Mouse (Mus musculus) embryonic facial prominence, embryonic 11.5 days (tissue): ENCODE results near the gene Ccl17. TPM values are rescaled to one million over a fixed set of nuclear protein-coding genes. Genes with fewer than 3 reads are reported as not detected.

ENCODE experiments used
- ATAC-seq: fragments of 200-750 bp; cut with Nextera tagmentation; replicated peaks from 2 replicates; pipeline ENCODE4 v1.8.0; 2017; ENCODE audit warnings: low read depth; ENCODE audit not compliant: insufficient number of reproducible peaks, low FRiP score, low TSS enrichment
- DNase-seq: peaks from one replicate; pipeline ENCODE4 v3.0.0-alpha.2; 2015; ENCODE audit warnings: low spot score
- H3K27ac ChIP-seq: fragments of 300-500 bp; sonication (generic); replicated peaks from 2 replicates; pipeline ENCODE4 v1.5.1; 2014; ENCODE audit warnings: mild to moderate bottlenecking, low read depth, low read length, control low read depth
- H3K27me3 ChIP-seq: fragments of 300-500 bp; sonication (generic); 2 replicates; pipeline ENCODE4 v1.6.1; 2014; ENCODE audit warnings: mild to moderate bottlenecking, low read length, moderate library complexity, mixed read lengths; ENCODE audit not compliant: control insufficient read depth, insufficient read depth
- H3K36me3 ChIP-seq: fragments of 300-500 bp; sonication (generic); replicated peaks from 2 replicates; pipeline ENCODE4 v1.6.1; 2014; ENCODE audit warnings: low read depth, mild to moderate bottlenecking, low read length, moderate library complexity, mixed read lengths; ENCODE audit not compliant: control insufficient read depth, insufficient read depth
- H3K4me1 ChIP-seq: fragments of 300-500 bp; sonication (generic); 2 replicates; pipeline ENCODE4 v1.6.1; 2014; ENCODE audit warnings: low read length, mixed read lengths; ENCODE audit not compliant: control insufficient read depth, insufficient read depth
- H3K4me2 ChIP-seq: fragments of 300-500 bp; sonication (generic); 2 replicates; pipeline ENCODE4 v1.6.1; 2014; ENCODE audit warnings: low read depth, mild to moderate bottlenecking, control low read depth, low read length, moderate library complexity
- H3K4me3 ChIP-seq: fragments of 300-500 bp; sonication (generic); 2 replicates; pipeline ENCODE4 v1.5.1; 2014; ENCODE audit warnings: low read depth, low read length, control low read depth
- H3K9ac ChIP-seq: fragments of 300-500 bp; sonication (generic); replicated peaks from 2 replicates; pipeline ENCODE4 v1.6.1; 2014; ENCODE audit warnings: mild to moderate bottlenecking, control low read depth, low read length
- H3K9me3 ChIP-seq: fragments of 300-500 bp; sonication (generic); replicated peaks from 2 replicates; pipeline ENCODE4 v1.6.1; 2016; ENCODE audit warnings: mild to moderate bottlenecking, low read length, inconsistent platforms, mixed read lengths; ENCODE audit not compliant: control insufficient read depth
- WGBS: fragments of 180-500 bp; shearing (Covaris S2); extraction: QIAGEN DNeasy Blood & Tissue Kit; methylation state at CpG from one replicate; pipeline ENCODE4 v1.1.7; 2014; 5-methylcytosine and 5-hydroxymethylcytosine counted together
- polyA plus RNA-seq: library from polyadenylated mRNA; unstranded; fragments of >200 nt; fragmentation: Nextera tagmentation; extraction: Ambion mirVana; gene quantifications from 2 replicates; pipeline ENCODE4 v1.2.1, GENCODE M21; 2014

The Ccl17 gene
- polyA plus RNA-seq, 1 experiment from 2014 or later: not detected

GRCm38 (mm10) chr8:94861352-94861910 is 51.2 kb downstream of the Ccl17 start:
- DNase-seq (peak; percentile 78), ATAC-seq (no peak)
- H3K27ac ChIP-seq: no peak overlapping the region
- H3K27me3 ChIP-seq: no peaks in the 10 kb centered on the region
- H3K4me2 ChIP-seq: no peak overlapping the region
- H3K9me3 ChIP-seq: no peaks in the 10 kb centered on the region
- peaks cover 6% of the 10 kb centered on the region for H3K36me3 ChIP-seq
- H3K4me1 ChIP-seq: no peaks in the 10 kb centered on the region
- H3K9ac ChIP-seq: no peak overlapping the region
- no peak overlapping the region for H3K4me3 ChIP-seq
- WGBS: 74% methylated on average over 8 of the region's 8 CpGs

Other genes starting within 250 kb of the Ccl17 start
- 45.4 and 47.4 TPM in 2 replicates for gene Rspry1, start 208.5 kb upstream of the Ccl17 start, polyA plus RNA-seq
- gene Fam192a, start 208.5 kb upstream of the Ccl17 start, polyA plus RNA-seq: 106 and 109 TPM in 2 replicates
- gene Arl2bp, start 143.9 kb upstream of the Ccl17 start, polyA plus RNA-seq: 71.8 and 73.4 TPM in 2 replicates
- gene Pllp, start 114.2 kb upstream of the Ccl17 start, polyA plus RNA-seq: 0.47 and 1.5 TPM in 2 replicates
- gene Ccl22, start 64.9 kb upstream of the Ccl17 start, polyA plus RNA-seq: not detected in 2 replicates
- gene Cx3cl1, start 38.4 kb upstream of the Ccl17 start, polyA plus RNA-seq: 4.6 and 5.6 TPM in 2 replicates
- gene Coq9, start 27.9 kb downstream of the Ccl17 start, polyA plus RNA-seq: 51.9 and 52.8 TPM in 2 replicates
- gene Ciapin1, start 27.9 kb downstream of the Ccl17 start, polyA plus RNA-seq: 123 and 139 TPM in 2 replicates
- gene Polr2c, start 47.0 kb downstream of the Ccl17 start, polyA plus RNA-seq: 169 and 173 TPM in 2 replicates
- 11.6 and 11.9 TPM in 2 replicates for gene Dok4, start 65.9 kb downstream of the Ccl17 start, polyA plus RNA-seq
- 28.1 and 30.3 TPM in 2 replicates for gene Ccdc102a, start 107.6 kb downstream of the Ccl17 start, polyA plus RNA-seq
- not detected in 2 replicates for gene Adgrg5, start 113.2 kb downstream of the Ccl17 start, polyA plus RNA-seq
- 31.4 and 33.2 TPM in 2 replicates for gene Adgrg1, start 164.3 kb downstream of the Ccl17 start, polyA plus RNA-seq
- 2.0 and 3.2 TPM in 2 replicates for gene Adgrg3, start 207.2 kb downstream of the Ccl17 start, polyA plus RNA-seq
- not detected in 2 replicates for gene Drc7, start 244.7 kb downstream of the Ccl17 start, polyA plus RNA-seq